Mouse (Mus musculus): ENCODE measurements at regions not wholly inside any gene's neighbourhood (a gene's known extent, or its start where the extent isn't known, plus 50 kb on each side); places are given as distances from the start of the nearest gene placed in this dataset.
"Not testable (repeated sequence)": the region's sequence is repeated elsewhere in the genome, so short reads cannot be mapped to it uniquely, and the experiment has no call there.

DNA sequence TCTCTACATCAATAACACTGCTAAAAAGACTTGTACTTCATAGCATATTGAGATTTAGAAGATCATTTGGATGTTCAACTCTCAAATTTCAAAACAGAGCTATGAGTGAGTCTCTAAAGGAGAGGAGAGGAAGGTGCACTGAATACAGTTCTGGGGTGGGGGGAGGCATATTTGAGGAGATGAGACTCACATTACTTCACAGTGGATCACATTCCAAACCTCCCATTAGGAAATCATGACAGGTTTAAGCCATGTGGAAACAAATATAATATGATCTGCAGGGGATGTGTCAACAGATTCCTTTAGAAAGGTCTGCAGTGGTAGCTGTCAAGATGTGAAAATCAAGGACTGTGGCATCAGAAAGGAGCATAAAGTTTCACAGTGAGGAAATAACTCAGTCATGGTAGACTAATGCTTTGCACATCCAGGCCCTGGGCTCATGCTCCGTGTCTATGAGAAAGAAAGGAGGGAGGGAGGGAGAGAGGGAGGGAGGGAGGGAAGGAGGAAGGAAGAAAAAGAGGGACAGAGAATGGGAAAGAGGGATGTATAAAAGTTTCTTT, 235.9 kb downstream of the Fam198b start:
- H3K36me3 ChIP-seq (replicated peaks; ENCODE audit: control insufficient read depth, insufficient read depth, low read length): no peaks in the 10 kb centered on the region
- WGBS: 45% methylated on average over 1 of the region's 1 CpGs
- H3K27ac ChIP-seq (ENCODE audit: low read depth): no peak overlapping the region
- no peak overlapping the region for H3K4me3 ChIP-seq (ENCODE audit: low read depth, low read length)
- ATAC-seq (ENCODE audit: insufficient read depth, low read depth) (no peak), DNase-seq (ENCODE audit: low spot score) (no peak)
- no peaks in the 10 kb centered on the region for H3K4me1 ChIP-seq (ENCODE audit: control insufficient read depth, insufficient read depth)
- no peak overlapping the region for H3K9ac ChIP-seq (replicated peaks; ENCODE audit: low read depth, low read length)
- no peak overlapping the region for H3K4me2 ChIP-seq (ENCODE audit: low read depth, low read length)
- H3K27me3 ChIP-seq (ENCODE audit: control insufficient read depth, insufficient read depth, low read length): no peaks in the 10 kb centered on the region
- H3K9me3 ChIP-seq (replicated peaks; ENCODE audit: control insufficient read depth, low read length): no peaks in the 10 kb centered on the region
- no peak for TF ChIP-seq CTCF (IDR thresholded peaks at IDR 0.05; ENCODE audit: low read depth)
- no peak for TF ChIP-seq EP300 (IDR thresholded peaks at IDR 0.05; ENCODE audit: low read depth)

DNA sequence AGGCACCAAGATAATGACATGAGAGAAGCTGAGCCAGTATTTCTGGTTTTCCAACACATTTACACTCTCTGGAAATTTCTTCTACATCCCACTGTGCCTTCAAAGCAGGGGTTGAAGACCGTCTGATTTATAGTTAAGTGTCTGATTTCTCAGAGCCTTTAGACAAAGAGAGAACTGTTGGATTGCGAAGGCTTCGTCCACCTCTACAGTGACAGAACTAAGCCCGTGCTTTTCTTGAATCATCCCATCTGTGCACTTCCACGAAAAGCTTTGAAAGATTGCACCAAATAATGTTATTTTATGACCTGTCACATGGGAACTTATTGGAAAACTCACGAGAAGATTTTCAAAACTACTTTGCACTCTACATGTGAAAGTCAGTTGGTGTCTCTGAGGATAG, 239.3 kb downstream of the Fam198b start:
- Histone ChIP-seq H3K4me1 (ENCODE audit: control insufficient read depth, insufficient read depth) (no peaks in the 10 kb centered on the region), H3K27ac (ENCODE audit: low read depth) (no peak overlapping the region), H3K36me3 (replicated peaks; ENCODE audit: control insufficient read depth, insufficient read depth, low read length) (no peaks in the 10 kb centered on the region), H3K9me3 (replicated peaks; ENCODE audit: control insufficient read depth, low read length) (no peaks in the 10 kb centered on the region), H3K4me3 (ENCODE audit: low read depth, low read length) (no peak overlapping the region), H3K27me3 (ENCODE audit: control insufficient read depth, insufficient read depth, low read length) (no peaks in the 10 kb centered on the region), H3K4me2 (ENCODE audit: low read depth, low read length) (no peak overlapping the region), H3K9ac (replicated peaks; ENCODE audit: low read depth, low read length) (no peak overlapping the region)
- TF ChIP-seq CTCF (IDR thresholded peaks at IDR 0.05; ENCODE audit: low read depth) (no peak), EP300 (IDR thresholded peaks at IDR 0.05; ENCODE audit: low read depth) (no peak)
- no peak for DNase-seq (ENCODE audit: low spot score)
- ATAC-seq (ENCODE audit: insufficient read depth, low read depth): no peak
- 81% methylated on average over 6 of the region's 6 CpGs for WGBS

DNA sequence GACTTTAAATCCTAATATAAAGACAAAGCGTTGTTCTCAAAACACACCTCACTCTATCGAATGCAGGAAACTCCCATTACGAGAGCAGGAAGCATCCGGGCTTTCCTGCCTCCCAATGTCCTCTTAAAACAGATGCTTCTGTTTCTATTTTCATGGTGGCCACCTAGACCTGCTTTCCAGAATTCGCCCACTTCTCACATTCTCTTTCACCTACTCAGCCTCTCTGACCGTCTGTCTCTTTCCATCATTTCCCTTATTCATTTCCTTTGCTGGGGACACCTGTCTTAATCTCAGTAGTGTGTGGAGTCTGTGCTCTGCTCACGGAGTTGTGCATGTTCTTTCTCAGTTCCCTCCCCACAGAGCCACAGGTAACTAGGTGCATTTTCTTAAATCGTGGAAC, 240.3 kb downstream of the Fam198b start:
- ATAC-seq (ENCODE audit: insufficient read depth, low read depth): no peak
- H3K4me2 ChIP-seq (ENCODE audit: low read depth, low read length): no peak overlapping the region
- no peak overlapping the region for H3K4me3 ChIP-seq (ENCODE audit: low read depth, low read length)
- H3K27ac ChIP-seq (ENCODE audit: low read depth): no peak overlapping the region
- no peaks in the 10 kb centered on the region for H3K4me1 ChIP-seq (ENCODE audit: control insufficient read depth, insufficient read depth)
- H3K9me3 ChIP-seq (replicated peaks; ENCODE audit: control insufficient read depth, low read length): no peaks in the 10 kb centered on the region
- H3K27me3 ChIP-seq (ENCODE audit: control insufficient read depth, insufficient read depth, low read length): no peaks in the 10 kb centered on the region
- no peak for DNase-seq (ENCODE audit: low spot score)
- no peaks in the 10 kb centered on the region for H3K36me3 ChIP-seq (replicated peaks; ENCODE audit: control insufficient read depth, insufficient read depth, low read length)
- 63% methylated on average over 8 of the region's 8 CpGs for WGBS
- H3K9ac ChIP-seq (replicated peaks; ENCODE audit: low read depth, low read length): no peak overlapping the region
- TF ChIP-seq EP300 (IDR thresholded peaks at IDR 0.05; ENCODE audit: low read depth) (no peak), CTCF (IDR thresholded peaks at IDR 0.05; ENCODE audit: low read depth) (no peak)

DNA sequence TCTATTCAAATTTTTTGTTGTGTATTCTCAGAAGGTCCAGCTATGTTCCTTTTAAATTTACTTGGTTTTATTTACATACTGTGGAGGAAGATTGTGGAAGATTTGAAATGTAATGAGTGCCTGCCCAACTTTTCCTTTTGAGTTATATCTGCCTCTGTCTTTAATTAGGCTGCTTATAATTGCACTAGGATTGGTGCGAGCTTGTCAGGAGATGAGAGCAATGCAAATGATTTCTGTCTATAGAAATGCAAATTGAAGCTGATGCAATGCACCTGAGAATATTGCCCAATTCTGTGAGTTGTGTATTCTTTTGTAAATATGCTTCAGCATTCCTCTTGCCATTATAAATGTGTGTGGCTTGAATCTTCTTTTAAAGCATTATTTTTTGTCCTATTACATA, 257.4 kb downstream of the Fam198b start:
- TF ChIP-seq EP300 (IDR thresholded peaks at IDR 0.05; ENCODE audit: low read depth) (no peak), CTCF (IDR thresholded peaks at IDR 0.05; ENCODE audit: low read depth) (no peak)
- H3K27ac ChIP-seq (ENCODE audit: low read depth): no peak overlapping the region
- WGBS: 70% methylated on average over 1 of the region's 1 CpGs
- H3K4me3 ChIP-seq (ENCODE audit: low read depth, low read length): no peak overlapping the region
- no peaks in the 10 kb centered on the region for H3K4me1 ChIP-seq (ENCODE audit: control insufficient read depth, insufficient read depth)
- DNase-seq (ENCODE audit: low spot score): no peak
- H3K27me3 ChIP-seq (ENCODE audit: control insufficient read depth, insufficient read depth, low read length): no peaks in the 10 kb centered on the region
- no peak overlapping the region for H3K9ac ChIP-seq (replicated peaks; ENCODE audit: low read depth, low read length)
- H3K4me2 ChIP-seq (ENCODE audit: low read depth, low read length): no peak overlapping the region
- H3K36me3 ChIP-seq (replicated peaks; ENCODE audit: control insufficient read depth, insufficient read depth, low read length): no peaks in the 10 kb centered on the region
- H3K9me3 ChIP-seq (replicated peaks; ENCODE audit: control insufficient read depth, low read length): no peaks in the 10 kb centered on the region
- ATAC-seq (ENCODE audit: insufficient read depth, low read depth): no peak

DNA sequence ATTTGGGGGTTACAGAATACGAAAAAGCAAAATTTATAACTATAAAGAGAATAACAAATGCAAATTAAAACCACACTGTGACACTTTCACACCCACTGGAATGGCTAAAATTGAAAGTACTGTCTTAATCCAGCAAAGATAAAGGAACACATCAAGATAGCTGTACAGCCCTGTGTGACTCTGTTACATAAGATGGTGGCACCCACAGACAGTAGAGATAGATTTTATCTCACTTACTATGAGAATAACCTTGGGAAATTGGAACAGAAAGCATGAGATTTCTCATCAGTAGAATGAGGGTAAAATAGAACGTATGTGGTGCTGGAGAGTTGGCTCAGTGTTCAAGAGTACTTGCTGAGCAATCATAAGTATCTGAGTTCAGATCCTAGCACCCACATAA, 276.1 kb downstream of the Fam198b start:
- Histone ChIP-seq H3K4me1 (ENCODE audit: control insufficient read depth, insufficient read depth) (no peaks in the 10 kb centered on the region), H3K27ac (ENCODE audit: low read depth) (no peak overlapping the region), H3K4me3 (ENCODE audit: low read depth, low read length) (no peak overlapping the region), H3K9ac (replicated peaks; ENCODE audit: low read depth, low read length) (no peak overlapping the region), H3K27me3 (ENCODE audit: control insufficient read depth, insufficient read depth, low read length) (no peaks in the 10 kb centered on the region), H3K4me2 (ENCODE audit: low read depth, low read length) (no peak overlapping the region), H3K36me3 (replicated peaks; ENCODE audit: control insufficient read depth, insufficient read depth, low read length) (no peaks in the 10 kb centered on the region), H3K9me3 (replicated peaks; ENCODE audit: control insufficient read depth, low read length) (no peaks in the 10 kb centered on the region)
- no peak for TF ChIP-seq CTCF (IDR thresholded peaks at IDR 0.05; ENCODE audit: low read depth)
- no peak for TF ChIP-seq EP300 (IDR thresholded peaks at IDR 0.05; ENCODE audit: low read depth)
- ATAC-seq (ENCODE audit: insufficient read depth, low read depth): no peak
- 66% methylated on average over 2 of the region's 2 CpGs for WGBS
- DNase-seq (ENCODE audit: low spot score): no peak

DNA sequence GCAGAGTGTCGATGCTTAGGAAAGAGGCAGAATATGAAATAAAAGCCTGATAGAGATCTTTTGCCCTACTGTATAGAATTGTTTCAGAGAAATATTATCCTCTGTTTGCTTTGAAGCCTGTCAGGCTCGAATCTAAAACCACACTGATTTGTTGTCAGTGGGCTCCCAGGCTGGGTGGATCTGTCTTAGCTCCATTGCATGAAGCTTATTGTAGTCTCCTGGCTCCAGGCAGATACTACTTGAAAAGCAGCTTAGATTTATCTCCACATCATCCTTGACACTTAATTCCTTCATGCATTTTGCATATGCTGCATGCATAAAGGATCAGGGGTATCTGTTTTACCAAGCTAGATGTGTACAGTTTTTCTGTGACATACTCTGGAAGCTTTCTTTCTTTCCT, 297.4 kb downstream of the Fam198b start:
- H3K4me1 ChIP-seq (ENCODE audit: control insufficient read depth, insufficient read depth): no peaks in the 10 kb centered on the region
- DNase-seq (ENCODE audit: low spot score): no peak
- no peak for ATAC-seq (ENCODE audit: insufficient read depth, low read depth)
- no peak overlapping the region for H3K27ac ChIP-seq (ENCODE audit: low read depth)
- H3K4me2 ChIP-seq (ENCODE audit: low read depth, low read length): no peak overlapping the region
- no peak overlapping the region for H3K4me3 ChIP-seq (ENCODE audit: low read depth, low read length)
- H3K27me3 ChIP-seq (ENCODE audit: control insufficient read depth, insufficient read depth, low read length): no peaks in the 10 kb centered on the region
- H3K36me3 ChIP-seq (replicated peaks; ENCODE audit: control insufficient read depth, insufficient read depth, low read length): no peaks in the 10 kb centered on the region
- H3K9me3 ChIP-seq (replicated peaks; ENCODE audit: control insufficient read depth, low read length): no peaks in the 10 kb centered on the region
- H3K9ac ChIP-seq (replicated peaks; ENCODE audit: low read depth, low read length): no peak overlapping the region
- WGBS: 58% methylated on average over 2 of the region's 2 CpGs
- TF ChIP-seq EP300 (IDR thresholded peaks at IDR 0.05; ENCODE audit: low read depth) (no peak), CTCF (IDR thresholded peaks at IDR 0.05; ENCODE audit: low read depth) (no peak)

DNA sequence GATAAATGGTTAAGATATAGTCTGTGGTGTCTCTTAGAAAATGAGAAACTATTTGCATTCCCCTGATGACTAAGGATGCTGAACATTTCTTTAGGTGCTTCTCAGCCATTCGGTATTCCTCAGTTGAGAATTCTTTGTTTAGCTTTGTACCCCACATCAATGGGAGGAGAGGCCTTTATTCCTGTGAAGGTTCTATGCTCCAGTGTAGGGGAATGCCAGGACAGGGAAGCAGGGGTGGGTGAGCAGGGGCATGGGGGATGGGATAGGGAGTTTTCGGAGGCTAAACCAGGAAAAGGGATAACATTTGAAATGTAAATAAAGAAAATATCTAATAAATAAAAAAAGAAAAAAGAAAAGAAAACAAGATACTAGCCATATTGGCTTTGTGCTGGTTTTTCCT, 297.8 kb downstream of the Fam198b start:
- 62% methylated on average over 2 of the region's 2 CpGs for whole genome bisulfite sequencing
- H3K9me3 ChIP-seq (replicated peaks; ENCODE audit: control insufficient read depth, low read length); H3K9ac ChIP-seq (replicated peaks; ENCODE audit: low read depth, low read length); H3K27me3 ChIP-seq (ENCODE audit: control insufficient read depth, insufficient read depth, low read length); DNase-seq (ENCODE audit: low spot score); H3K27ac ChIP-seq (ENCODE audit: low read depth); H3K4me3 ChIP-seq (ENCODE audit: low read depth, low read length); H3K4me2 ChIP-seq (ENCODE audit: low read depth, low read length); H3K4me1 ChIP-seq (ENCODE audit: control insufficient read depth, insufficient read depth); H3K36me3 ChIP-seq (replicated peaks; ENCODE audit: control insufficient read depth, insufficient read depth, low read length); ATAC-seq (ENCODE audit: insufficient read depth, low read depth): not testable (repeated sequence)

Data from heart, postnatal 0 days (tissue).